Mouse (Mus musculus) layer of hippocampus, adult 2 months (tissue): ENCODE measurements around the gene Arl13b. TPM values are rescaled to one million over a fixed set of nuclear protein-coding genes. Genes with fewer than 3 reads are reported as not detected.

Source experiments
- DNase-seq, 2 experiments: peaks; one replicate each; pipeline ENCODE4 v3.0.0; 2022; ENCODE audit warnings: low spot score in 2 of 2
- H3K27ac ChIP-seq: fragments of 200-600 bp; 2 replicates; pipeline ENCODE4 v1.8.1; 2022
- H3K4me3 ChIP-seq: fragments of 200-600 bp; 2 replicates; pipeline ENCODE4 v1.8.1; 2022; ENCODE audit warnings: mild to moderate bottlenecking
- CTCF ChIP-seq: fragments of 200-600 bp; conservative IDR thresholded peaks from 2 replicates; pipeline ENCODE4 v1.8.1; 2022; ENCODE audit warnings: antibody characterized with exemption, mild to moderate bottlenecking, moderate library complexity
- microRNA-seq, 2 experiments: library from miRNA; unstranded; fragments of <30 nt; microRNA quantifications; one replicate each; pipeline ENCODE4 v1.2.0; 2021
- total RNA-seq, 2 experiments: library from RNA; stranded (reverse); gene quantifications; 2 replicates each; pipeline ENCODE4 v1.2.3; 2021

The Arl13b gene
- total RNA-seq, 2 experiments from 2014 or later = 9.8 to 11.9 TPM

DNA sequence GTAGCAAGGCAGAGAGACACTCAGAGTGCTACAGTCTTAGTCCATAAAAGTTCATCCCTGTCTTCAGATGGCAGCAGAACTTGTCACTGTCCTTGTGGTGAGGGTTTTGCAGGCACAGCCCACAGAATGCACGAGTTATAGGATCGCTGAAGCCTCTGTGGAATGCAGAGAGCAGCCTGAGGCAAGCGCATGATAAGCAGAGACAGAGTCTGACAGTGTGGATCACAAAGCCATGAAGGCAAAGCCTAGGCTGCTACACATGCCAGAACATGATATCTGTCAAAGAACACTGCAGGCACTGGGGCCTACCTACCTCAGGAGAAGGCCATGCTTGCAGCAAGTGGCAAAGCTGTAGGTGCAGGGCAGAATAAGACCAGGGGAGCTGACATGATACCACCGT lies 47.4 kb downstream of the Arl13b start:
- TF ChIP-seq CTCF = no peak
- DNase-seq = no peak
- no peak overlapping the region for H3K4me3 ChIP-seq
- no peak overlapping the region for H3K27ac ChIP-seq

DNA sequence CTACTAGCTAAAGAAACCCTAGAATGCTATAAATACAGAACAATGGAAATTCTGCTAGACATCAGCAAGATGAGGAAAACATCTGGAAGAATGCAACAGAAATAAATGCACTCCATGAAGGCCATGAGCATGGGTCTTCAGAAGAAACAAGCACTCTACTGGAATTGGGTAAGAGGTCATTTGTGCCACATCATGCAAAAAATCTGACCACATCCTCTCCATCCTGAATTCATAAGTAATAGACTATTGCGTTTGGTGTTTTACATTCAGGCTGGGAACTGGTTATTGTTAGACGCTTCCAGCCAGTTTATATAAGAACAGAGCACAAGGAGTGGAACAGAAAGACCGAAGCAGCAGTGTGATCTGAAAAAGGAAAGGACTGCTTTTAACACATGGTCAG lies 48.0 kb downstream of the Arl13b start:
- TF ChIP-seq CTCF = no peak
- H3K27ac ChIP-seq = no peak overlapping the region
- H3K4me3 ChIP-seq = no peak overlapping the region
- no peak for DNase-seq

DNA sequence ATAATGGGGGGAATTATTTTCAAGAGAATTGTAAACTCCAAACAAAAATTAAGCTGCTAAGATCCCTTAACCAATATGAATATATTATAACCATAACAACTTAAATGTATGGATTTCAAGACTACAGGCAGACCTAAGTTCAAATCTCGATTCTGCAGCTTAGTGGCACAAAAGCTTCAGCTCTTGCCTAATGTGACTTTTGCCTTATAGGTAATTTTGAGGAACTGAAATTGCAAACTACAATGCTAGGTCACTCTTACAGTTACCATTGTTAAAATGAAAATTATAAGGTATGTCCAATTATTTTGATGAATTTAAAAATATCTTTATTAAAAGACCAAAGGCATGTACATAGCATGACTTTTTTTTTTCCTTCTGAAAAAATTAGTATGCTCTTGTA lies 50.2 kb downstream of the Arl13b start:
- H3K27ac ChIP-seq = no peak overlapping the region
- no peak for TF ChIP-seq CTCF
- no peak for DNase-seq

DNA sequence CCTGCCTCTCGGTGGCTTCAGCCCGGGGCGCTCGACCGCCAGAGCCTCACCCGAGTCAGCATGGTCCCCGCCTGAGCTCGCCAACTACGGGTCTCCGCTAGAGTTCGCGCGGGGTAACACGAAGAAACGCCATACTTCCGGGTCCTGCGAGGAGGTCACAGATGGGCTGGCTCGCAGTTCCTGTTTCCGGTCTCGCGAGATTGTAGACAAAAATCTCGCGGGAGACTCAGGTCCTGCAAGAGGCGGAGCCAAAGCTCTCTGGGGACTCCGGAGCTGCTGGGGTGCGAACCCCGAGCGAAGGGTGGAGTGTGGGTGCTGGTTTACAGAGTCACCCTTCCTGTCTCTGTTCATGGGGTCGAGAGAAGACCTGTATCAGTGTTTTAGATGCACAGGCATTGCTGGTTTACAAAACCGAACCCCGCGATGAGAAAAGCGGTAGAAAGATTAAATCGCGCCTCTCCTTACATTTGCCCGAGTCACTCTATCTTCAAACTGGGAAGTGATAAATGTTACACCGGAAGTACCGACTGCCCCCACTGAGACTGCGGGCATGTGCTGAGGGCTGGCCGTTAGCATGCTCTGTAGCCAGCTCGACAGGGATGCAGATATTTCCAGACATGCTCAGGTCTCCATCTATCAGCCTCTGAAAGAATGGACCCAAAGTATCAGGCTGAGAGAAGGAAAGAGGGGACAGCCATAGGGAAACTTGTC lies 60.1 kb downstream of the Arl13b start, which contains the start of gene Nsun3:
Gene Nsun3, minus strand, starts transcription at position 198 of the 711 bp plus-strand sequence.
- peak within 1 kb of the TSS; percentile 96 for H3K27ac ChIP-seq
- peak; percentile 46 for TF ChIP-seq CTCF
- DNase-seq = peak; percentile 89 to 94
- peak within 1 kb of the TSS; percentile 89 for H3K4me3 ChIP-seq

More for the DNA sequence above, 50.2 kb downstream of the Arl13b start:
- no peak overlapping the region for H3K4me3 ChIP-seq

GRCm38 (mm10) chr16:62782229-62782628 lies 64.6 kb downstream of the Arl13b start:
- peak; percentile 71 for TF ChIP-seq CTCF
- no peak for DNase-seq
- H3K27ac ChIP-seq = no peak overlapping the region
- H3K4me3 ChIP-seq = no peak overlapping the region

DNA sequence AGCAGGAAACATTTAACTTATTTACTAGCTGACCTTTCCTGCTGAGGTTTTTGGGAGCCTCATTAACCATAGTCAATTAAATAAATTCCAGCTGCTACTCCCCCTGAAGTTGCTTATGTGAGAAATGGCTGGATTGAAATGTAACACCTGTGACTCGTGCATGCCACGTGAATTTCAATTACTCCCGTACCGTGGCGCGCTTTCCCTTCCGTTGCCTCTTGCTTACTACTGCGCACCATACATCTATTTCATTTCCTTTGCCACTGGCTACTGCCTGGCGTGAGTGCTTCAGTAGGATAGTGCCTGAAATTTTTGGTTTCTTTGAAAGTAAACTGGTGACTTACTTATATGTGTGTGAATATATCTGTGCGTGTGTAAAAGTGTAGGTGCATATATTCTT lies 68.6 kb downstream of the Arl13b start:
- H3K27ac ChIP-seq = no peak overlapping the region
- no peak for TF ChIP-seq CTCF
- no peak for DNase-seq
- H3K4me3 ChIP-seq = no peak overlapping the region

DNA sequence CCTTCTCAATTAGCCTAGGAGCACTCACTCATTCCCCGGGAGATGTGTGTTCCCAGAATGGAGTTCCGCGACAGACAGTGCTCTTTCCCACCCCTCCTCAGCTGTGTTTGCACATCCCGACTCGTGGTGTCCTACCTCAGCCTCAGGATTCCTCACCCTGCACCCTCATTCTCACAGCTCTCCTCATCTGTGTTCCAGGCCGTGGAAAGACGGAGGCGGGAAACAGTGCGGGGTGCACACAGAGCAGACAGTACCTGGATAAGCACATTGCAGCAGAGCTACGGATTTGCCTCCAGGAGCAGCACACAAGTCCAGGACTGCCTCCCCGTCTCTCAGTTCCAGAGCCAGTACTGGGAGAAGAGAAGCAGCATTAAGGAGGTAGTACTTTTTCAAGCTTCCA lies 70.8 kb downstream of the Arl13b start:
- no peak for TF ChIP-seq CTCF
- Histone ChIP-seq H3K27ac (no peak overlapping the region), H3K4me3 (no peak overlapping the region)
- DNase-seq = no peak

GRCm38 (mm10) chr16:62773462-62773861 lies 73.4 kb downstream of the Arl13b start:
- TF ChIP-seq CTCF = peak; percentile 73
- H3K27ac ChIP-seq = no peak overlapping the region
- H3K4me3 ChIP-seq = no peak overlapping the region
- no peak for DNase-seq

- H3K4me3 ChIP-seq = no peak overlapping the region
- no peak overlapping the region for H3K27ac ChIP-seq
- DNase-seq = no peak
- no peak for TF ChIP-seq CTCF
Observed at GRCm38 (mm10) chr16:62758340-62758739, 88.5 kb downstream of the Arl13b start.

DNA sequence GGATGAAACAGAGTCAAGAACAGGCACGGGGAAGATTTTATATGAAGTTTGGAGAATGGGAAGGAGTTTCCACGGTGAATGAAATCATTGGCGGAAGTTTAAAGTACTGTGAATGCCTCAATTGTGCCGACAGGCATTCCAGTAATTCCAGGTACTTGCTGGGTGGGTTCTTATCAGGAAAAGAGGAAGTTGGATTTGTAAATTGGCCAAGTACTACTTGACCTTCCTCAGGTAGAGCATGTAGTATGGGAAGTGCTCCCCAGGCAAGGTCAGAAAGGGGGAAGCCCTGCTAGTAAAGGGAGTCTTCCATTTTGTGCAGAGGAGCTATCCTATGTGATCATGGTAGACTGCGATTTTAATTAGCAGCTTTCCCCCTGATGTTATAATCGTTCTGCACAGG lies 91.5 kb downstream of the Arl13b start:
- DNase-seq = no peak
- no peak overlapping the region for H3K27ac ChIP-seq
- H3K4me3 ChIP-seq = no peak overlapping the region
- no peak for TF ChIP-seq CTCF

DNA sequence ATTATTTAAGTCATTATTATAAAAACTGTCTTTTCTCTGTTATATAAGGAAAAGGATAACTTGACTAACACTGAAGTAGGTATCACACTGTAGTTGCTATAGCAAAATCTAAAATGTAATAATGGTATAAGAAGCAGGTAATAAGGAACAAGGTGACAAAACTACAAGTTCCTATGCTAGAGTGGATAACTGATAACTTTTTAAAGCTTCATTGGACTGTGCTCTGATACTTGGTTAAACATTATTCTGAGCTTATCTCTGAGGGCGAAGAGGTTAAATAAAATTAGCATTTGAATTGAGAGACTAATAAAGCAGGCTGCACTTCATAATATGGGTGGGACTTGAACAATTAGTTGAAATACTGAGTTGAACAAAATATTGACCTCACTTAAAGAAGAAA lies 93.2 kb downstream of the Arl13b start:
- no peak for TF ChIP-seq CTCF
- Histone ChIP-seq H3K4me3 (no peak overlapping the region), H3K27ac (no peak overlapping the region)
- DNase-seq = no peak

DNA sequence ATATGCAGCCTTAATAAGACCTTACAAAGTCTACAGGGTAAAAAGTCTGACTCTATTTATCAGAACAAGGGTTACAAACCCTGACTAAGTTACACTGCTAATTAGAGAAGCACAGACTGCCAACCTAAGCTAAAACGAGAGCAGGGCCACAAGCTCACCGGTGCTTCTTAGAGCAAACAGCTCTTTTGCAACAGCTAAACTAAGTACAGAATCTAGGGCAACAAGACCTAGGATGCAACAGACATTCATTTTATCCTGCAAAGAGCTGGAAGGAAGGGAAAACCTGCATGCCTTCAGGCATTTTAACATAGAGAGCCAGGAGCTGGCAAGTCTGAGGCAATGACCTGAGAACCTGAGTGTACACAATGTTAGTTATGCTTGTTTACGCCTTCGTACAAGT lies 93.8 kb downstream of the Arl13b start:
- no peak overlapping the region for H3K4me3 ChIP-seq
- DNase-seq = no peak
- TF ChIP-seq CTCF = no peak
- H3K27ac ChIP-seq = no peak overlapping the region

- H3K27ac ChIP-seq = peak overlapping the region; percentile 53; the same call in 1 of the 2 replicates
- no peak for DNase-seq
- no peak overlapping the region for H3K4me3 ChIP-seq
- peak; percentile 76 for TF ChIP-seq CTCF
Observed at GRCm38 (mm10) chr16:62745875-62746274, 101.0 kb downstream of the Arl13b start.

Small RNA genes lying within 50 kb of the gene (microRNA-seq; reads per million reads assigned to microRNA genes)
- 0 reads per million in 2 experiments for gene Gm25986

Other genes starting within 250 kb of the Arl13b start
- gene Nsun3, start 60.2 kb downstream of the Arl13b start, total RNA-seq = 10 to 100 TPM; 10.4 to 12.0 TPM
- not detected for gene Stx19, start 32.4 kb downstream of the Arl13b start, total RNA-seq
- 1 to 10 TPM; 8.5 to 9.5 TPM for gene Pros1, start 7.3 kb upstream of the Arl13b start, total RNA-seq